Mouse (Mus musculus): Measurements from ENCODE around the gene BC004004.
"Not testable (repeated sequence)": the region's sequence is repeated elsewhere in the genome, so short reads cannot be mapped to it uniquely, and the experiment has no call there.

Gene BC004004

GRCm38 (mm10) chr17:29259489-29259888 lies 9.1 kb upstream of the BC004004 start:
- peak; percentile 67 to 69 for DNase-seq (ENCODE audit: low spot score in 2 of 2)

DNA sequence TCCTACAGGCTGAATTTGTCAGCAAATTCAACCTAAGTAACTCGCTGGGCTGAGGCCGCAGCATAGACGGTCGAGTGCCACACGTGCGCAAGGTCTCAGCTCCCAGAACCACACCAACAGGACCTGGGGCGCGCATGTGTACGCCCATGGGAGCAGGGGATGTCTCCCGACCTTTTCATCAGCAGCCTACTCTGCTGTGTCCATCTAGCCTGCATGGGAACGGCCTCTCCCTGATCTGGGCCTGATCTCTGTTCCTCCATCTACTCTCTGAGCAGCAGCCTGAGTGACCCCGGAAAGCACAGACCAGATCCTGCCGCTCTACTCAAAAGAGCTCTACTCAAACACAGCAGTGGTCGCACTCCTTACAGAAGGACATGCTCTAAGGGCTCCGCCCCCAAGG lies 8.1 kb upstream of the BC004004 start:
- no peak for DNase-seq (ENCODE audit: low spot score in 2 of 2)

- no peak for DNase-seq (ENCODE audit: low spot score in 2 of 2)
These were observed 6.9 kb upstream of the BC004004 start for GRCm38 (mm10) chr17:29261603-29262258.

GRCm38 (mm10) chr17:29262259-29262649 lies 6.3 kb upstream of the BC004004 start:
- no peak for DNase-seq (ENCODE audit: low spot score in 2 of 2)

DNA sequence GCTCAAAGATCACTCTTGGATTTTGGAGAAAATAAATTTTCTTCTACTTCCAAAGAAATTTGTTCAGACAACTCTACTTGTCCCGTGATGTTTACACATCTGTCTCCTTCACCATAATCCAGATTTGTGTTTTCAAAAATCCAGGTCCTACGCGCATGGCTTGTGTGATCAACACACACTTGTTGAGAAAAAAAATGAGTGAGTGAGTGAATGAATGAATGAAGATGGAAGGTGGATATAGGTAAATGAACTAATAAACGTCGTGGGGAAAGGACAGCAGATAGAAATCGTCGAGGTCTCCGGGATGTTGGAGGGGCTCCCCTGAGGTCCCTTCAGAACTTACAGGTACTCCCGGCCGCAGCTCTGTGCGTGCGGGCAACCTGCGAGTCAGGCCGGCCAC lies 5.2 kb upstream of the BC004004 start:
- no peak for DNase-seq (ENCODE audit: low spot score in 2 of 2)

DNA sequence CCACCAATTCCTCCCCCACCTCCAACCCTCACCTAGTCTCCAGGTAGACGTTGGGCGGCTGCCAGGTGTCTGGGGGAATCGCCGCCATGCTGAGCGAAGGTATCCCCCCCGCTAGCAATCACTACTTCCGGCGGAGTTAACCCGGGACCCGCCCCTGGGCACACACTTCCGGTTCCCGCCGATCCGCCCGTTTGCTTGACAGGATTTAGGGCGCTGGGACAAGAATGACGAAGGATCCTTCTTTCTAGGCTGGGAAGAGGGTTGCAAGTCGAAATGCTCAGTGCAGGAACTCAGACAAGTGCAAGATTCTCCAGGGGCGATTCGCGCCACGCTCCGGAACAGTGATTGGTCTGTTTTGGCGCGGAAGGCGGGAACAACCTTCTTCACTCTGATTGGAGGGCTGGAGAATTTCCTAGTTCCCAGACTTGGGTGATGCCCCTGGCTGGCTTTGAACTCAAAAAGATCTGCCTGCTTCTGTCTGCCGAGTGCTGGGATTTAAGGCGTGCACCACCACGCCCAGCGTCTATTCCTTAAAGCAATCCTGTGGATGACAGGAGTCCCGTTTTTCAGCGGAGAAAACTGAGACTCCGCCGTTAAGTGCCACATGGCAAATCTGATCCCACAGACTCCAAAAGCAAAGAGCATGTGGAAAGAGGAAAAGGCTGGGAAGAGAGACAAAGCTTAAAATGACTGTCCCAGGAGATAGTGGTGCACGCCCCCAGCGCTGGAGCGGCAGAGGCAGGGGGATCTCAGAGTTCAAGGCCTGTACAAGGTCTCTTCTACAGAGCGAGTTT lies 4.6 kb upstream of the BC004004 start, which contains the start of gene Ppil1:
Gene Ppil1, minus strand, starts transcription at position 347 of the 794 bp plus-strand sequence.
- DNase-seq (ENCODE audit: low spot score in 2 of 2): peak; percentile 54 to 68

GRCm38 (mm10) chr17:29264760-29265159 lies 3.8 kb upstream of the BC004004 start:
- DNase-seq (ENCODE audit: low spot score in 2 of 2): no peak

GRCm38 (mm10) chr17:29267040-29267439 lies 1.5 kb upstream of the BC004004 start:
- not testable (repeated sequence) for DNase-seq (ENCODE audit: low spot score in 2 of 2)

DNA sequence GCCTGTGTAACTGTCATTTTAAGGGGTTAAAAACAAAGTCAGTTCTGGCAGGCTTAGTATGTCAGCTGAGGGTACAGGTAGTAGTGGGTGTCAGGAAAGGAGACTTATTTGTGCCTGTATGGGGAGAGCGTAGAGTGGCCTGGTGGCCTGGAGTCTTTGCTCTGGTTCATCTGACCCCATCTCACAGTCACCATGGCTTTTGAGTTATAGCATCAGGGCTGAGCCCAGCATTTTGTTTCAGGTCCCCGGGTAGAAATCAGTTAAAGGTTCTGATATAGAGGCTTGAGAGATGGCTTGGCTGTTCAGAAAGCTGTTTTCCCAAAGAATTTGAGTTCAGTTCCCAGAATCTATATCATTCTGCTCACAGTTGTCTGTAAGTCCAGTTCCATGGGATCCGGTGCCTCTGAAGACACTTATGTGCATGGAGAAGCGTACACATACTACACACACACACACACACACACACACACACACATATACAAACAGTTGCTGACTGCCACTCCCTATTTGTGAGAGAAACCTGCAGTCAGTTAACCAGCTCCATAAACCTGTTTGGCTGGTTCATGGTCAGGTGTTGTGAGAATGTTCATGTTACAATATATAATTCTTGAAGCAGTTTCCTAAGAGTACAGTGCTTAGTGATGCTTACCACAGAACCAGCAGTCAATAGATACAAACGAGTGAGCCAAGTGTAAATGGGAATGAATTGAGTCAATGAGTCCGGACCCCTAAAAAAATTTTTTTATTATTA lies 482 bp upstream of the BC004004 start:
- DNase-seq (ENCODE audit: low spot score in 2 of 2): no peak

DNA sequence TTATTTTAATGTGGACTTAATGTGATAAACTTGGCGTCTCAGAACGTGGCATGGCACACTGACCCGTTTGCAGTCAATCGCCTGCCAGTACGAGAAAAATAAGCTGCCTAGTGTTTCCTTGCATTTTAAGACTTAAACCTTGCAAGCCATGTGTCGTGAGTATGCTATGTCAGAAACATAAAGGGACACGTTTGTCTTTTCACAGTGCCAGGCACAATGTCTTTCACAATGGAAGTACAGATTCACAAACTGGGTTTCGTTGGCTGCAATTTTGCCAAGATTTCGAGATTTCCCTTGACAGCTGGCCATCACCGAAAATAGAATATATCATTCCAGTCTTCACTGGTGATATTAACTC lies 740 bp downstream of the BC004004 start:
- no peak for DNase-seq (ENCODE audit: low spot score in 2 of 2)

DNA sequence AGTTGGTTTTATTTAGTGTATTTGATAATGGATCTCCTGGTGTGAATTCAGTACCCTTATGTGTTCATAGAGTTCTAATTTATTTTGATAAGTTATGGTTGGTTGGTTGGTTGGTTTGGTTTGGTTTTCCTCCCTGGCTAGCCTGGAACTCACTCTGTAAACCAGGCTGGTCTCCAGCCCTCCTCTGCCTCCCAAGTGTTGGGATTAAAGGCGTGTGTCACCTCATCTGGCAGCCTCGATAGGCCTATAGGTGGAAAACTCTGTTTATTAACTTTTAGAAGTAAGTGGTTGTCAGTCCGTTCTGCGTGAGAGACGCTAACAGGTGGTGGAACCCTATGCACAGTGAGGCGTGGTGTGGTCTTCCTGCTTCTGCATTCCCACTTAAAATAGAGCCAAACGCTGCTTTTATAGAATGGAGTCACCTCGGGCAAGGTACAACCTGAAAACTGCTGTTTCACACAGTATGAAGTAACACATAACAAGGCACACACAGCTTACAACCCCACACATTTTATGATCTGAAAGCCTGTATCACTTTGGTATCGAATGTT lies 1.6 kb downstream of the BC004004 start:
- no peak for DNase-seq (ENCODE audit: low spot score in 2 of 2)

GRCm38 (mm10) chr17:29273156-29273555 lies 4.6 kb downstream of the BC004004 start:
- DNase-seq (ENCODE audit: low spot score in 2 of 2): no peak

DNA sequence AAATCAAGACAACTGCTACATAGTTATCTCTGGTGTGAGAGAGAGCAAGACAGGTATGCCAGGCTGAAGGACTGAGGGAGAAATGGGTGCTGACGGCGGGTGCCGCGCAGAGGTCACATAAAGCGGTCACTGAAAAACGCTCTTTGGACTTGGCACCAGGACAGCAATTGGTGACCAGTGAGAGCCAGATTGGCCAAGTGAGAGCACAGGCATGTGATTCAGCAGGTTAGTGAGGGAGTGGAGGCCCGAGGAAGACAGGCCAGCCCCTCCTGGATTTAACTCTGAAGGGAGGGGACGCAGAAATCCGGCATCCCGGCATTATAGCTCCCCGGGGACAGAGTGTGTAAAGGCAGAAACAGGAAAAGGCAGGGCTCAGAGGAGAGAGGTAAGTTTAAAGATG lies 5.3 kb downstream of the BC004004 start:
- DNase-seq (ENCODE audit: low spot score in 2 of 2): no peak

- DNase-seq (ENCODE audit: low spot score in 2 of 2): no peak
These were observed 11.8 kb downstream of the BC004004 start for GRCm38 (mm10) chr17:29280422-29280821.

DNA sequence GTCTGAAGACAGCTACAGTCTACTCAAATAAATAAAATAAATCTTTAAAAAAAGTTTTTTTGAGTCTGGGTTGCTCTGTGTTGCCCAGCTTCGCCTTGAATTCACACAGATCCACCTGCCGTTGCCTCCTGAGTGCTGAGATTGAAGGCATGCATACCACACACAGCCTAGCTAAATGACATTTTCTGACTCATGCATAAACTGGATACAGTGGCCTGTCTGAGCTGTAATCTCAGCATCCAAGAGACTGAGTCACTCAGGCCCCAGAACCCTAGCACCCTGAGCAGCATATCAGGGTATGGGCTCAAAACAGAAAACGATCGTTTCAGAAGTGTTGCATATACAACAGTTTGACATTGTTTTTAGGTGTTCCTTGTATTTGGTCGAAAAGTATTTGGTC lies 13.0 kb downstream of the BC004004 start:
- DNase-seq (ENCODE audit: low spot score in 2 of 2): no peak

- no peak for DNase-seq (ENCODE audit: low spot score in 2 of 2)
These were observed 13.8 kb downstream of the BC004004 start for GRCm38 (mm10) chr17:29282216-29282952.

DNA sequence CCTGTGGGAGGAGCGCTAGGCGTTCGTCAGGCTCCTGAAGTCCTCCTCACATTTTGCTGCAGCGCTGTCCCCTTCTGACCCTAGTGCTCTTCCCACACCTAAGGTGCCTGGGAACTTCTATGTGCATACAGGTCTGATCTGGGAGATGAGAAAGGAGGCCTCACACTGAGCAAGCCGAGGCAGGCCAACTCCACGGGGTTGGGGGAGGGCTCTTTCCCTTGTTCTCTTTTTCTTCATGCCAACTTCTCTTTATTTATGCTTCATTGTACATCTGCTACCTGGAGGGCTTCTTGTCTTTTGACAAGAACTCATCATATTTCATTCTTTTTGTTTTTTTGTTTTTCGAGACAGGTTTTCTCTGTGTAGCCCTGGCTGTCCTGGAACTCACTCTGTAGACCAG lies 23.2 kb downstream of the BC004004 start:
- no peak for DNase-seq (ENCODE audit: low spot score in 2 of 2)

DNA sequence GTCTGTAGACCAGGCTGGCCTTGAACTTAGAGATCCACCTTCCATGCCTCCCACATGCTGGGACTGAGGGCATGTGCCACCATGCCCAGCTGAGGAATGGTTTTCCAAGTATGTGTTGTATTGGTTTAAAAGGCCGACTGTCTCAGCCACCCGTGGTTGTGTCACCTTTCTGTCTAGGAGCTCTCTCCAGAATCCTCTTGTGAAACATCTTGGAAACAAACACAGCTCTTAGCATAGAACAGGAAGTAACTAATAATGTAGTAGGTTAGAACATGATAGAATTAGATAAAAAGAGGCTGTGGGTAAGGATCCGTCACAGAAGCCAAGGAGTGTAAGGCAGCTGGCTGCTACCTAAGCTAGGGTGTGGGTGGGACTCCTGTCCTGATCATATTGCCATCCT lies 24.4 kb downstream of the BC004004 start:
- no peak for DNase-seq (ENCODE audit: low spot score in 2 of 2)

GRCm38 (mm10) chr17:29293807-29294605 lies 25.4 kb downstream of the BC004004 start:
- DNase-seq (ENCODE audit: low spot score in 2 of 2): no peak

DNA sequence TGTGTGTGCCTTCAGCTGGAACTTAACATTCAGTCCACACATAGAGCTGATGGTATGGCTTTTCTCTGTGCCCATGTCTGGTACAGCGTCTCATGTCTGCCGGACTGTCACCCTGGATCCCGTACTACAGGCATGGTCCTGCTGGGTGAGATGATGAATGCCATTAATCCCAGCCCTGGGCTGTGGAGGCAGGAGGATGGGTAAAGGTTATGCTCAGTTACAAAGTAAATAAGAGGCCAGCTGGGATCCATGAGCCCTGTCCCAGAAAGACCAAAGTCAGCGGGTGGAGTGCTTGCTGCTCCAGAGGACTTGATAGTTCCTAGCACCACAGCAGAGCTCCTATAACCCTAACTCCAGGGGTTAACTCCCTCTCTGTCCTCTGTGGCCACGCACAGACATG lies 27.2 kb downstream of the BC004004 start:
- DNase-seq (ENCODE audit: low spot score in 2 of 2): no peak

- DNase-seq (ENCODE audit: low spot score in 2 of 2): no peak
These were observed 28.7 kb downstream of the BC004004 start for GRCm38 (mm10) chr17:29297321-29297720.

Measured in frontal cortex, postnatal 25 days (tissue).